Mouse (Mus musculus): ENCODE measurements around the gene Sat2. TPM values are rescaled to one million over a fixed set of nuclear protein-coding genes. Genes with fewer than 3 reads are reported as not detected.

Gene Sat2
- polyA plus RNA-seq, 1 experiment from 2014 or later, result 17.4 TPM

GRCm38 (mm10) chr11:69661221-69661881 lies 39.5 kb downstream of the Sat2 start:
- ATAC-seq (ENCODE audit: insufficient number of reproducible peaks, low FRiP score), result no peak
- H3K27me3 ChIP-seq (replicated peaks), result no peaks in the 10 kb centered on the region
- H3K9ac ChIP-seq, result peak overlapping the region; percentile 75
- H3K4me3 ChIP-seq, result peak overlapping the region; percentile 65
- H3K4me2 ChIP-seq, result peak overlapping the region; percentile 72
- H3K27ac ChIP-seq (ENCODE audit: poor library complexity, severe bottlenecking), result peak overlapping the region; percentile 97
- H3K9me3 ChIP-seq (replicated peaks), result no peaks in the 10 kb centered on the region
- H3K4me1 ChIP-seq (replicated peaks), result peaks cover 30% of the 10 kb centered on the region
- peaks cover 54% of the 10 kb centered on the region for H3K36me3 ChIP-seq
- WGBS, result 63% methylated on average over 3 of the region's 3 CpGs

- Histone ChIP-seq H3K27me3 (replicated peaks) (no peaks in the 10 kb centered on the region), H3K4me2 (peak within 1 kb of the TSS; percentile 72), H3K9ac (peak within 1 kb of the TSS; percentile 75), H3K4me1 (replicated peaks) (peaks cover 20% of the 10 kb centered on the region), H3K27ac (ENCODE audit: poor library complexity, severe bottlenecking) (peak within 1 kb of the TSS; percentile 97), H3K9me3 (replicated peaks) (no peaks in the 10 kb centered on the region), H3K36me3 (peaks cover 53% of the 10 kb centered on the region), H3K4me3 (peak within 1 kb of the TSS; percentile 65)
- ATAC-seq (ENCODE audit: insufficient number of reproducible peaks, low FRiP score), result peak; percentile 95
- under 1% methylated on average over 48 of the region's 48 CpGs for WGBS
Measured at GRCm38 (mm10) chr11:69662213-69662966, 40.6 kb downstream of the Sat2 start, which contains the start of gene Mpdu1. Gene Mpdu1 (minus strand): TSS chr11:69662642.

- ATAC-seq (ENCODE audit: insufficient number of reproducible peaks, low FRiP score), result no peak
- Histone ChIP-seq H3K27me3 (replicated peaks) (no peaks in the 10 kb centered on the region), H3K9ac (peak overlapping the region; percentile 75), H3K27ac (ENCODE audit: poor library complexity, severe bottlenecking) (peak overlapping the region; percentile 97), H3K4me1 (replicated peaks) (peaks cover 20% of the 10 kb centered on the region), H3K36me3 (peaks cover 53% of the 10 kb centered on the region), H3K4me3 (peak overlapping the region; percentile 65), H3K4me2 (peak overlapping the region; percentile 72), H3K9me3 (replicated peaks) (no peaks in the 10 kb centered on the region)
- WGBS, result 71% methylated on average over 13 of the region's 13 CpGs
Measured at GRCm38 (mm10) chr11:69662967-69663671, 41.3 kb downstream of the Sat2 start.

- 82% methylated on average over 6 of the region's 6 CpGs for WGBS
- Histone ChIP-seq H3K4me2 (no peak overlapping the region), H3K9me3 (replicated peaks) (no peaks in the 10 kb centered on the region), H3K27me3 (replicated peaks) (no peaks in the 10 kb centered on the region), H3K27ac (ENCODE audit: poor library complexity, severe bottlenecking) (no peak overlapping the region; the same call in 1 of the 2 replicates), H3K9ac (0 out of 2 replicates have a peak overlapping the region, but pooled peaks have one; percentile 2), H3K4me1 (replicated peaks) (peaks cover 21% of the 10 kb centered on the region), H3K36me3 (peaks cover 53% of the 10 kb centered on the region), H3K4me3 (no peak overlapping the region)
- ATAC-seq (ENCODE audit: insufficient number of reproducible peaks, low FRiP score), result no peak
Measured at GRCm38 (mm10) chr11:69663795-69664194, 42.0 kb downstream of the Sat2 start.

GRCm38 (mm10) chr11:69664841-69665240 lies 43.0 kb downstream of the Sat2 start:
- Histone ChIP-seq H3K4me1 (replicated peaks) (peaks cover 32% of the 10 kb centered on the region), H3K4me3 (no peak overlapping the region), H3K27ac (ENCODE audit: poor library complexity, severe bottlenecking) (no peak overlapping the region), H3K27me3 (replicated peaks) (no peaks in the 10 kb centered on the region), H3K9me3 (replicated peaks) (no peaks in the 10 kb centered on the region), H3K9ac (no peak overlapping the region), H3K4me2 (no peak overlapping the region), H3K36me3 (peaks cover 58% of the 10 kb centered on the region)
- no peak for ATAC-seq (ENCODE audit: insufficient number of reproducible peaks, low FRiP score)
- 86% methylated on average over 7 of the region's 7 CpGs for WGBS

- Histone ChIP-seq H3K4me1 (replicated peaks) (peaks cover 37% of the 10 kb centered on the region), H3K27me3 (replicated peaks) (no peaks in the 10 kb centered on the region), H3K9ac (no peak overlapping the region), H3K4me2 (no peak overlapping the region), H3K27ac (ENCODE audit: poor library complexity, severe bottlenecking) (0 out of 2 replicates have a peak overlapping the region, but pooled peaks have one; percentile 7), H3K36me3 (peaks cover 65% of the 10 kb centered on the region), H3K4me3 (no peak overlapping the region), H3K9me3 (replicated peaks) (no peaks in the 10 kb centered on the region)
- WGBS, result 76% methylated on average over 9 of the region's 9 CpGs
- ATAC-seq (ENCODE audit: insufficient number of reproducible peaks, low FRiP score), result no peak
Measured at GRCm38 (mm10) chr11:69665457-69665960, 43.7 kb downstream of the Sat2 start.

GRCm38 (mm10) chr11:69665961-69666664 lies 44.3 kb downstream of the Sat2 start, which contains the start of gene Cd68:
Gene Cd68 (minus strand): TSS chr11:69666153.
- Histone ChIP-seq H3K27me3 (replicated peaks) (no peaks in the 10 kb centered on the region), H3K9ac (no peak within 1 kb of the TSS), H3K9me3 (replicated peaks) (no peaks in the 10 kb centered on the region), H3K4me3 (no peak within 1 kb of the TSS), H3K36me3 (peaks cover 70% of the 10 kb centered on the region), H3K4me2 (no peak within 1 kb of the TSS), H3K27ac (ENCODE audit: poor library complexity, severe bottlenecking) (0 out of 2 replicates have a peak within 1 kb of the TSS, but pooled peaks have one; percentile 7), H3K4me1 (replicated peaks) (peaks cover 37% of the 10 kb centered on the region)
- 31% methylated on average over 7 of the region's 7 CpGs for WGBS
- ATAC-seq (ENCODE audit: insufficient number of reproducible peaks, low FRiP score), result no peak

GRCm38 (mm10) chr11:69666665-69667005 lies 44.8 kb downstream of the Sat2 start:
- WGBS, result 85% methylated on average over 3 of the region's 3 CpGs
- Histone ChIP-seq H3K4me2 (no peak overlapping the region), H3K9me3 (replicated peaks) (no peaks in the 10 kb centered on the region), H3K4me3 (no peak overlapping the region), H3K9ac (no peak overlapping the region), H3K36me3 (peaks cover 70% of the 10 kb centered on the region), H3K27ac (ENCODE audit: poor library complexity, severe bottlenecking) (no peak overlapping the region), H3K27me3 (replicated peaks) (no peaks in the 10 kb centered on the region), H3K4me1 (replicated peaks) (peaks cover 32% of the 10 kb centered on the region)
- no peak for ATAC-seq (ENCODE audit: insufficient number of reproducible peaks, low FRiP score)

- Histone ChIP-seq H3K4me3 (peak overlapping the region; percentile 98), H3K4me1 (replicated peaks) (peaks cover 25% of the 10 kb centered on the region), H3K27ac (ENCODE audit: poor library complexity, severe bottlenecking) (peak overlapping the region; percentile 98), H3K27me3 (replicated peaks) (no peaks in the 10 kb centered on the region), H3K9me3 (replicated peaks) (no peaks in the 10 kb centered on the region), H3K9ac (peak overlapping the region; percentile 100), H3K4me2 (peak overlapping the region; percentile 100), H3K36me3 (peaks cover 79% of the 10 kb centered on the region)
- ATAC-seq (ENCODE audit: insufficient number of reproducible peaks, low FRiP score), result peak; percentile 85
- WGBS, result 1% methylated on average over 61 of the region's 61 CpGs
Measured at GRCm38 (mm10) chr11:69670786-69671725, 49.2 kb downstream of the Sat2 start.

- no peak for ATAC-seq (ENCODE audit: insufficient number of reproducible peaks, low FRiP score)
- 0% methylated on average over 42 of the region's 43 CpGs for WGBS
- H3K36me3 ChIP-seq, result peaks cover 79% of the 10 kb centered on the region
- peaks cover 25% of the 10 kb centered on the region for H3K4me1 ChIP-seq (replicated peaks)
- H3K9me3 ChIP-seq (replicated peaks), result no peaks in the 10 kb centered on the region
- H3K4me2 ChIP-seq, result peak overlapping the region; percentile 100
- H3K27me3 ChIP-seq (replicated peaks), result no peaks in the 10 kb centered on the region
- peak overlapping the region; percentile 100 for H3K9ac ChIP-seq
- H3K4me3 ChIP-seq, result peak overlapping the region; percentile 98
- H3K27ac ChIP-seq (ENCODE audit: poor library complexity, severe bottlenecking), result peak overlapping the region; percentile 98
Measured at GRCm38 (mm10) chr11:69671726-69672124, 49.9 kb downstream of the Sat2 start.

All from heart, embryonic 12.5 days (tissue).